Mouse (Mus musculus) liver, embryonic 15.5 days (tissue): ENCODE measurements around the gene Spp1. TPM values are rescaled to one million over a fixed set of nuclear protein-coding genes. Genes with fewer than 3 reads are reported as not detected.
"Not testable (repeated sequence)": the region's sequence is repeated elsewhere in the genome, so short reads cannot be mapped to it uniquely, and the experiment has no call there.

ENCODE experiments used
- ATAC-seq: fragments of 200-750 bp; cut with Nextera tagmentation; 2 replicates; pipeline ENCODE4 v1.8.0; 2017; ENCODE audit warnings: moderate number of reproducible peaks, mild to moderate bottlenecking, moderate library complexity; ENCODE audit not compliant: insufficient read depth
- H3K27ac ChIP-seq: fragments of 300-500 bp; sonication (generic); replicated peaks from 2 replicates; pipeline ENCODE4 v1.5.1; 2015; ENCODE audit warnings: mild to moderate bottlenecking, inconsistent platforms
- H3K27me3 ChIP-seq: fragments of 300-500 bp; sonication (generic); 2 replicates; pipeline ENCODE4 v1.6.1; 2015; ENCODE audit warnings: mild to moderate bottlenecking, inconsistent platforms
- H3K36me3 ChIP-seq: fragments of 300-500 bp; sonication (generic); replicated peaks from 2 replicates; pipeline ENCODE4 v1.6.1; 2015; ENCODE audit warnings: moderate library complexity, mild to moderate bottlenecking, inconsistent platforms
- H3K4me1 ChIP-seq: fragments of 300-500 bp; sonication (generic); replicated peaks from 2 replicates; pipeline ENCODE4 v1.6.1; 2015; ENCODE audit warnings: inconsistent platforms
- H3K4me2 ChIP-seq: fragments of 300-500 bp; sonication (generic); 2 replicates; pipeline ENCODE4 v1.6.1; 2015; ENCODE audit warnings: moderate library complexity, mild to moderate bottlenecking, inconsistent platforms
- H3K4me3 ChIP-seq: fragments of 300-500 bp; sonication (generic); replicated peaks from 2 replicates; pipeline ENCODE4 v1.5.1; 2015; ENCODE audit warnings: mild to moderate bottlenecking, inconsistent platforms
- H3K9ac ChIP-seq: fragments of 300-500 bp; sonication (generic); 2 replicates; pipeline ENCODE4 v1.6.1; 2015; ENCODE audit warnings: moderate library complexity, mild to moderate bottlenecking, inconsistent platforms
- H3K9me3 ChIP-seq: fragments of 300-500 bp; sonication (generic); replicated peaks from 2 replicates; pipeline ENCODE4 v1.6.1; 2016; ENCODE audit warnings: inconsistent platforms
- WGBS: fragments of 180-500 bp; shearing (Covaris S2); methylation state at CpG from one replicate; pipeline ENCODE4 v1.1.7; 2015; ENCODE audit warnings: mixed read lengths; ENCODE audit not compliant: insufficient replicate concordance; 5-methylcytosine and 5-hydroxymethylcytosine counted together
- polyA plus RNA-seq: library from polyadenylated mRNA; unstranded; fragments of >200 nt; fragmentation: Nextera tagmentation; extraction: Ambion mirVana; gene quantifications from 2 replicates; pipeline ENCODE4 v1.2.1, GENCODE M21; 2015

Spp1 gene
- polyA plus RNA-seq, 1 experiment from 2014 or later: 7.3 TPM

- no peaks in the 10 kb centered on the region for H3K36me3 ChIP-seq
- no peaks in the 10 kb centered on the region for H3K9me3 ChIP-seq
- WGBS: 64% methylated on average over 7 of the region's 7 CpGs
- H3K27ac ChIP-seq: no peak overlapping the region
- no peaks in the 10 kb centered on the region for H3K4me1 ChIP-seq
- no peak for ATAC-seq
- H3K4me3 ChIP-seq: no peak overlapping the region
- no peak overlapping the region for H3K4me2 ChIP-seq
- H3K9ac ChIP-seq: no peak overlapping the region
- H3K27me3 ChIP-seq: no peaks in the 10 kb centered on the region
Measured at GRCm38 (mm10) chr5:104436406-104437076, 1.6 kb downstream of the Spp1 start.

DNA sequence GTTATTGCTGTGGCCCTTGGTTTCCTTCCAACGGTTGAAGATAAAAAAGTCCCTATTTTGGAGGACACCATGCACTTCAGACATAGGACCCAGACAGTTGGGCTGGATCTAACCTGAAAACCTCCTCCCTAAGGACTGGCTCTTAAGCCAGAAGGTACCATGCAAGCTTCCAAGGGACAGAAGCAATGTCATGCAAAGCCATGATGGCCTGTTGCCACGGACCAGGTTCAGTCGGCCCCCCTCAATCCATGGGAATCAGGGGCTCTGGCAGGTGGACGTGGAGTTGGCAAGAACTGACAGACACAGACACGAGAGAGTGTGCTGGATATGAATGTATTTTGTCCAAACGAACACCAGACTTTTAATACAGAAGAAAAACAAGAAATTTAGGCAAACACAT is 7.5 kb downstream of the Spp1 start:
- Histone ChIP-seq H3K9ac (no peak overlapping the region), H3K27ac (no peak overlapping the region), H3K4me2 (no peak overlapping the region), H3K27me3 (no peaks in the 10 kb centered on the region), H3K4me1 (no peaks in the 10 kb centered on the region), H3K36me3 (no peaks in the 10 kb centered on the region), H3K4me3 (no peak overlapping the region), H3K9me3 (no peaks in the 10 kb centered on the region)
- no peak for ATAC-seq
- WGBS: 54% methylated on average over 6 of the region's 6 CpGs

GRCm38 (mm10) chr5:104442850-104443249 is 7.9 kb downstream of the Spp1 start:
- H3K4me2 ChIP-seq: no peak overlapping the region
- no peaks in the 10 kb centered on the region for H3K27me3 ChIP-seq
- H3K9me3 ChIP-seq: no peaks in the 10 kb centered on the region
- H3K27ac ChIP-seq: no peak overlapping the region
- WGBS: 53% methylated on average over 1 of the region's 1 CpGs
- no peak overlapping the region for H3K9ac ChIP-seq
- no peaks in the 10 kb centered on the region for H3K36me3 ChIP-seq
- ATAC-seq: no peak
- H3K4me3 ChIP-seq: no peak overlapping the region
- H3K4me1 ChIP-seq: no peaks in the 10 kb centered on the region

GRCm38 (mm10) chr5:104446156-104446555 is 11.2 kb downstream of the Spp1 start:
- Histone ChIP-seq H3K27ac (no peak overlapping the region), H3K9me3 (no peaks in the 10 kb centered on the region), H3K27me3 (no peaks in the 10 kb centered on the region), H3K4me2 (no peak overlapping the region), H3K4me1 (no peaks in the 10 kb centered on the region), H3K4me3 (no peak overlapping the region), H3K9ac (no peak overlapping the region), H3K36me3 (no peaks in the 10 kb centered on the region)
- 11% methylated on average over 3 of the region's 3 CpGs for whole genome bisulfite sequencing
- ATAC-seq: no peak

DNA sequence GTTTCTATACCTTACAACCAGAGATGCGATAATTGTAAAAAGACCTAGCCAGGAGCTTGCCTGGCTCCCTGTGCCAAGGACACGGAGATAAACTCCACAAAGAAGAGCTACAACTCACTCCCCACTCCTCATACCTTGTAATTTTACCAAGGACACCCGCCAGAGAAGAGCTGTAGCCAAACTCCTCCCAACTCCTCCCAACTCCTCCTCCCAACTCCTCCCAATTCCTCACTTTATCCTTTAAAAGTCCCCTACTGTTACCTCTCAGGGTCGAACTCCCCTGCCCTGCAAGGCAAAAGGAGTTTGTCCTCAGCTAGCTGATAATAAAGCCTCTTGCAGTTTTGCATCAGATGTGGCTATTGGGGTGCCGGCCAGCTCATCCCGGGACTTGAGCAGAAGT is 13.4 kb downstream of the Spp1 start:
- H3K9me3 ChIP-seq, H3K4me1 ChIP-seq, H3K36me3 ChIP-seq, H3K4me3 ChIP-seq, H3K9ac ChIP-seq, H3K27me3 ChIP-seq, ATAC-seq, H3K4me2 ChIP-seq, H3K27ac ChIP-seq: not testable (repeated sequence)
- WGBS: 16% methylated on average over 6 of the region's 6 CpGs

DNA sequence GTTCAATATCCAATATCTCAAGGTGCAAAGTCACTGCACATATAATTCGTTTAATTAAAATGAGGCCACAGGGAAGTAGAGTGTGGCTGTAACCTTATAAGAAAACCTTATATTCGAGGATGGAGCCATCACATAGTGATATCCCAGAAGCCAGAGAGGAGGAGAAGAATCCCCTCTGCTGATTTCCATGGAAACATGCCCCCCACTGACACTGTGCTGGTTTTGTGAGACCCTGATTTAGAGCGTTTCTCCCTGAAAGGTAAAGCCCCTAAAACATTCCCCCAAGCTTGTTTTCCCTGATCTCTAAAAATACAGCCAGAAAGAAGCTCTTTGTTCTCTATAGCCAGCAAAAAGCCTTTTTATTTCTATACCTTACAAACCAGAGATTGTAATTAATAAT is 14.6 kb downstream of the Spp1 start:
- Histone ChIP-seq H3K27ac (no peak overlapping the region), H3K4me3 (no peak overlapping the region), H3K4me2 (no peak overlapping the region), H3K9ac (no peak overlapping the region), H3K4me1 (no peaks in the 10 kb centered on the region), H3K27me3 (no peaks in the 10 kb centered on the region), H3K9me3 (no peaks in the 10 kb centered on the region), H3K36me3 (no peaks in the 10 kb centered on the region)
- 29% methylated on average over 3 of the region's 3 CpGs for WGBS
- ATAC-seq: no peak

- H3K9me3 ChIP-seq: no peaks in the 10 kb centered on the region
- WGBS: 32% methylated on average over 1 of the region's 1 CpGs
- no peak for ATAC-seq
Measured at GRCm38 (mm10) chr5:104453075-104453474, 18.2 kb downstream of the Spp1 start.

DNA sequence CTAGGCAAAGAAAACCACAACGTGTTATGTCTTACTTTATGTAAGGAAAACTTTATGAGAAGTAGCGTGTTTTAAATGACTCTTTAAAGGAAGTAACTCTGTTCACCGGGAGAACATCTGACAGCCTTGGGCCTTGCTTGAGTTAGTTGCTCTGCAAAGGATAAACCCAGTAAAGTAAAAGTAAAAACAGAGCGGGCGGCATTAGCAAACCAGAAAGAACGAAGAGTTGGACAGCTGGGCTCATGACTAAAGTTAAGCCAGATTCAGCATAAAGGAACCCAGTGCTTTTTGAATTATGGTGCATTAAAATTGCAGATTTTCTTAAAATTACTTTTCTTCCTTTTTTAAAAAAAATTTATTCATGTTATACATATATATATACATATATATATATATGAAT is 19.6 kb downstream of the Spp1 start:
- Histone ChIP-seq H3K4me3 (no peak overlapping the region), H3K27ac (no peak overlapping the region), H3K9ac (no peak overlapping the region), H3K36me3 (no peaks in the 10 kb centered on the region), H3K27me3 (peaks cover 13% of the 10 kb centered on the region), H3K4me2 (no peak overlapping the region), H3K9me3 (no peaks in the 10 kb centered on the region), H3K4me1 (no peaks in the 10 kb centered on the region)
- no peak for ATAC-seq
- 70% methylated on average over 6 of the region's 6 CpGs for WGBS

More at GRCm38 (mm10) chr5:104453075-104453474, 18.2 kb downstream of the Spp1 start:
- Histone ChIP-seq H3K9ac (no peak overlapping the region), H3K4me3 (no peak overlapping the region), H3K36me3 (no peaks in the 10 kb centered on the region), H3K27ac (no peak overlapping the region), H3K27me3 (no peaks in the 10 kb centered on the region), H3K4me1 (no peaks in the 10 kb centered on the region), H3K4me2 (no peak overlapping the region)

DNA sequence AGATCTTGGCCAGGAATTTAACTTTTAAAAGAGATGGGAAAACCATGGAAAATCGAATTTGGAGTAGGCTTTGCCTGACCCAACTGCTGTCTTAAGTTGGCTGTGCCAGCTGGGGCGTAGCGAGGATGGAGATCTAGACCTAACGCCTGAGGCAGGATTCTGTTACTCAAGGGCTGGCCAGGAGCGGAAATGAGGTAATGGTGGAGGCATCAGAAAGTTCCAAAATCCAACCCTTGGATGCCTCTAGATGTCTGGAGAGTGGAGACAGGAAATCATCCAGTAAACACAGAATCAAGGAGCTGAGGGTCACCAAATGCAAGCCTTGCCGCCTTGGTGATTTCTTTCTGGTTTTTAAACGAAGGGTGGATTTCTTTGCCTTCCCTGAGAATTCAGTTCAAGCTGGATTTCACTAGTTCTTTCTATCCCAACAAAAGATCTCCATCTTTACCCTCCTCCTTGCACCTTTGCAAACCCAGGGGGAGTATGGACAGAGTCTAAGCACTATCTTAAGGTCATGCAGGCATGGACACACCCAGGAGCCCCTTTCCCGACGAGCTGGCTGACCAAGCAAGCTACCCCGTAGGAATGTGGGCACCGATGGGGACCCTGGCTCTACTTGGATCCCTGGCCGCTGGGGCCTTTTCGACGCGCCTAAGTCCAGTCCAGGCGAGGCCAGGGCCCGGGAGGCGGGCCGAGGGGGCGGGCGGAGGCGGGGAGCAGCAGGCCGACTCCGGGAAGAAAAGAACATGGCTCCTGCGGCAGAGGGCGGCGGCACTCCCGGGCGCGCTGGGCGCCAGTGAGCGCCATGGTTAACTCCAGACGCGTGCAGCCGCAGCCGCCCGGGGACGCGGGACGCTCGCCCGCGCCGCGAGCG is 24.2 kb downstream of the Spp1 start, which contains the start of gene Pkd2:
Pkd2 (plus strand) TSS at position 619 of the 874 bp plus-strand sequence.
- WGBS: 9% methylated on average over 46 of the region's 46 CpGs
- H3K9me3 ChIP-seq: no peaks in the 10 kb centered on the region
- peak within 1 kb of the TSS; percentile 30; the same call in 1 of the 2 replicates for H3K9ac ChIP-seq
- H3K4me2 ChIP-seq: peak within 1 kb of the TSS; percentile 67
- no peaks in the 10 kb centered on the region for H3K36me3 ChIP-seq
- no peak within 1 kb of the TSS; the same call in 1 of the 2 replicates for H3K27ac ChIP-seq
- peaks cover 30% of the 10 kb centered on the region for H3K27me3 ChIP-seq
- peak; percentile 61 for ATAC-seq
- H3K4me1 ChIP-seq: no peaks in the 10 kb centered on the region
- H3K4me3 ChIP-seq: peak within 1 kb of the TSS; percentile 60

DNA sequence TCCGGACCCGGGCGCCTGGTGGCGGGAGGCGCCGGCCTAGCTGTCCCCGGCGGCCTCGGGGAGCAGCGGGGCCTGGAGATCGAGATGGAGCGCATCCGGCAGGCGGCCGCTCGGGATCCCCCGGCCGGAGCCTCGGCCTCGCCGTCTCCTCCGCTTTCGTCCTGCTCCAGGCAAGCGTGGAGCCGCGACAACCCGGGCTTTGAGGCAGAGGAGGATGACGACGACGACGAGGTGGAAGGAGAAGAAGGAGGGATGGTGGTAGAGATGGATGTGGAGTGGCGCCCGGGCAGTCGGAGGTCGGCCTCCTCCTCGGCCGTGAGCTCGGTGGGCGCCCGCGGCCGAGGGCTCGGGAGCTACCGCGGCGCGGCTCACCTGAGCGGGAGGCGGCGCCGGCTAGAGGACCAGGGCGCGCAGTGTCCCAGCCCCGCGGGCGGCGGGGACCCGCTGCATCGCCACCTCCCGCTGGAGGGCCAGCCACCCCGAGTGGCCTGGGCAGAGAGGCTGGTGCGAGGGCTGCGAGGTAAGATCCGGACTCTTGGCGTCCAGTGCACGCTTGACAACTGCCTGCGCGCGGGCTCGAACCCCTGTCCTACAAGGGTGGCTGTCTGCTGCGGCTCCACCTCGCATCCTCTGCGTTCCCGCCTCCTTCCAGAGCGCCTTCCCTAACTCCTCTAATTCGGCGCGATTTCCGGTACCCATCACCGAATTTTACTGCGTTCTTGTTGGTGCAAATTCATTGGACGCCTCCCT is 25.0 kb downstream of the Spp1 start:
- H3K4me3 ChIP-seq: peak overlapping the region; percentile 60
- WGBS: 2% methylated on average over 80 of the region's 82 CpGs
- peak; percentile 31; the same call in 1 of the 2 replicates for ATAC-seq
- no peaks in the 10 kb centered on the region for H3K36me3 ChIP-seq
- no peaks in the 10 kb centered on the region for H3K4me1 ChIP-seq
- H3K27ac ChIP-seq: no peak overlapping the region; the same call in 1 of the 2 replicates
- peak overlapping the region; percentile 67 for H3K4me2 ChIP-seq
- peaks cover 30% of the 10 kb centered on the region for H3K27me3 ChIP-seq
- no peaks in the 10 kb centered on the region for H3K9me3 ChIP-seq
- peak overlapping the region; percentile 30; the same call in 1 of the 2 replicates for H3K9ac ChIP-seq

GRCm38 (mm10) chr5:104460456-104460838 is 25.5 kb downstream of the Spp1 start:
- Histone ChIP-seq H3K9me3 (no peaks in the 10 kb centered on the region), H3K27me3 (peaks cover 30% of the 10 kb centered on the region), H3K4me3 (peak overlapping the region; percentile 60; the same call in 1 of the 2 replicates), H3K27ac (no peak overlapping the region), H3K4me1 (no peaks in the 10 kb centered on the region), H3K36me3 (no peaks in the 10 kb centered on the region), H3K4me2 (peak overlapping the region; percentile 67), H3K9ac (no peak overlapping the region)
- 37% methylated on average over 3 of the region's 3 CpGs for WGBS
- ATAC-seq: no peak
